Mouse (Mus musculus) cerebellum, postnatal 10 days (tissue): Measurements from ENCODE around the gene Dag1.

ENCODE experiments used
- DNase-seq, 2 experiments: peaks; one replicate each; pipeline ENCODE4 v3.0.0; 2021; ENCODE audit warnings: mixed read lengths in 2 of 2

The Dag1 gene

DNA sequence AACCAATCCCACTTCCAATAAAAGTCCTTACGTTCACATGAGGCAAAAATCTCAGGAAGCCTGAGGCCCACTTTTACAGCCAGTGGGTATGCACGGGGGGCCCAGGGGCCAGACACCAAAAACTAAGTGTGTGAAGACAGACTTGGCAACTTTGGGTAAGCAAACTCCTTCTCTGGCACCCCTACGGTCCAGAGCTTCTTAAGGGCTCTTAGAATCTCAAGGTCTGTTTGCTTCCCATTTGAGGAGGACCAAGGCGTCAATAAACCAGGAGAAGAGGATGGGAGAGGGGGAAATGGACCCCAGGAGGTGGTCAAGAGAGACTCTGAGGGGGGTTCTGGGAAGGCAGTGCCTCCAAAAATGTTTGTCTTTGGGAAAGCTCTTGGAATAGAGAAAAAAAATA, 9.7 kb upstream of the Dag1 start:
- DNase-seq, result no peak

DNA sequence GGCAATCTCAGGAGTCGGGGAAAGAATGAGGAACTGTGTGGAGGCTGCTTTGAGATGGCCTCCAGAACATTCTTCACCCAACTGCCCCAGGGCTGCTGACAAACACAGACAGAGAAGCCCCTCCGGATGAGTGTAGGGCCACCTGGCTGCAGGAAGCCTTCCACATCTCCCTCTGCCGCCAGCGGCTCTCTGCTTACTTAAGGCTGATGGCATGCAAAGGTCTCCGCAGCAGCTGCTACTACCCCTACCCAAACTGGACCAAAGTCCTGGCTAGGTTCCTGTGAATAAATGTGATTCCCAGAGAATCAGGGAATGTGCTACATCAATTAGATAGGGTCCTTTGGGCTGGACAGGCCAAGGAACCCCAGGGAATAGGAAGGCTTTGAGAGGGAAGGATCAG, 8.9 kb upstream of the Dag1 start:
- no peak for DNase-seq

DNA sequence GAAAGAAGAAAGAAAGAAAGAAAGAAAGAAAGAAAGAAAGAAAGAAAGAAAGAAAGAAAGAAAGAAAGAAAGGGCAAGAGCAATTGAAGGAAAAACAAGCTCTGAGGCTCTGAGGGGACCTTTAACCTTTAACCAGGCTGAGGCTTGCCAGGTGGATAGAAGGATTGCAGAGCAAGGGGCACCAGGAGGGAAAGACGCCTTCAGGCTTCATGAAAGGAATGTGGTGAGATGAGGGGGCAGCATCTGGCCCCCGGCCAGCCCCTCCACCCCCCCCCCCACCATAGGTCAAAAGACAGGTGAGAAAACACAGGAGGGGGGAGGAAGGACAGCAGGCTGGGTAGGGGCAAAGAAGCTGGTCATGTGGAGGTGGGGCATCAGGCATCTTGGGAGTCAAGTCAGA, 8.2 kb upstream of the Dag1 start:
- DNase-seq, result no peak

DNA sequence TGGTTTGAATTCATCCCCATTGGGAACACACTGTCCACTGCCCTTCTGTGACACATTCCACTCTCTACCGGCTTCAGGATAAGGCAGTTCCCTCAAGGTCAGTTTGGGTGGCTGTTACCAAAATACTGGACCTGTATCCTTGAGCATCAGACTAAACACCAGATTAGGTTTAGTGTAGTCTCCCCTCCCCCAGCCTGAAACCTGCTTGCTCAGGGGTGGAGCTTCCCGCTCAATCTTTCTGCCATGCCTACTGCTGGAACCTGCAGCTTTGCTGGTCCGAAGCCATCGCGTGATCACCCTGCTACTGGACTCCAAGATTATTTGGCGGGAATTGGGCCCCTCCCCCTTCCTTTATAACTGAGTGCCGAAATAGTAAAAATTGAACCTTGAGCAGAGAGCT, 4.9 kb upstream of the Dag1 start:
- peak; percentile 14 to 25 for DNase-seq

DNA sequence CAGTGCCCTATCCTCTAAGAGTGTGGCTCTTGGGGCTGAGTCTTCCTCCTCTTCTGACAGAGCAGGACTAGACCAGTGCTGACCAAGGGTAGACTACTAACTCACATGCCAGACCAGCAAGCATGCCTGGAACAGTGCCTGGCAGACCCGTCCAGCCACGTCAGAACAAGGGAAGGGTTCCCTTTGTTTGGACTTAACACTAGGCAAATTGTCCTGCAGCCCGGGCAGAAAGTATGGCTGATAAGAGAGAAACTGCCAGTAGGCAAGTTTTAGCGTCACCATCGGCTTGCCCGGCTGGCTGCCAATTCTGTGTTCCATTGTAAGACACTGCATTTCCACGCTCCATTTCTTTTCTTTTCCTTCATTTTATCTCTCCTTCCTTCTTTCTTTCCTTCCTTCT, 3.9 kb upstream of the Dag1 start:
- DNase-seq, result peak; percentile 9 to 12

DNA sequence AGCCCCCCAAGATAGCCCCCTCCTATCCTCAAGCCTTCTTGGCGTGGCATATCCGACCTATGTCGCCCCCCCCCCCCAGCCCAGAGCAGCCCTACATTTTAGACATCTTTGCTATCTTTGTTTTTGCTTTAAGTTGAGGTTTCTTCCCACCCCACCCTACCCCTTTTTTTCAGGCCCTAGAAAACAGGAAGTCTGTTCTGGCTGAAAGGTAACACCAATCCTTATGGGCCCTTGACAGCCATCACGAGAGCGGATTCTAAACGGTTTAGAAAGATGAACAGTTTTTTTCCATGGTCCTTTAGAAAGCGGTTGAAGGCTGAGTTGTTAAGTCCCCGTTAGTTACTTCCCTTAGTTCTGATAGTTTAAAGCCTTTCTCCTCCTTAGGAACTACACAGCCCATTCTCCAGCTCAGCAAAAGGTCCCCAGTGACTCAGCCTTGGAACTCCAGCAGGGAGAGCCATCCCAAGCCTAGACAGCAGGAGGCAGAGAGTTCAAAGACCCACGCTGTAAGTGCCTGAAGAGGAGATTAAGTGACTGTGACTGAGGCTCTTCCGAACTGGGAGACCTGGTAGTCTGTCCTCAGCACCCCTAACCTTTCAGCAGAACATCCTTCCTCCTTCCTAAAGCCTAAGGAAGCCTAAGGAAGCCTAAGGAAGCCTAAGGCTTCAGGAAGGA, 2.6 kb upstream of the Dag1 start:
- DNase-seq, result no peak

DNA sequence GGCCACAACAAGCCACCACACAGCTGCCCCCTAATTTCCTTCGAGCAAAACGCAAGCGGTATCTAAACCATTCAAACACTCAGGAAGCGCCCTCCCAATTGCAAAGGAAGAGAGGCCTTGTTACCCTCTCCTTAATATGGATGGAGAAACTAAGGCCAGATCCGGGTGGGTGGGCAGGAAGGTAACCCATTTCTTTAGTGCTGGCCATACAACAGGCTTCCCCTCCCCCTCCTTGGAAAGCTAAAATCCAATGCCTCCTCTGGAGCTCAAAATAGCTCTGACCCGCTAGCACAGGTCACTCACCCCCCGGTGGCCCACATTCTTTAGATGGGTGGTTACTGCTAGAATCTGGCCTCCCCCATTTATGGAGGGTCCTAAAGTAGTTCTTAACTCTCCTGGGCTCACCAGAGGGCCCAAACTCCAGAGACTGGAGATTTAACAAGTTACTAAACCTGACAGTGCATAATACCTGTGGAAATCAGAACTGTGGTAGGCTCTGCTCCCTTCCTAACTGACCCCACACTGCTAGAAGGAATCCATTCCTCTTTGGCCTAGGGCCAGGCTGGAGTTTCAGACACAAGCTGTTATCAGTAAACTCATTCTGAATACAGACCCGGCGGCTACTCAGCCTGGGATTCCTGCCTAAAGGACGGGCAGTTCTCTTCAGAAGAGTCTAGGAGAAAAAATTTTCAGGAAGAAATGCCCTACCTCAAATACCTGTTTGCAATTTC, 598 bp upstream of the Dag1 start:
- peak; percentile 66 to 68 for DNase-seq

DNA sequence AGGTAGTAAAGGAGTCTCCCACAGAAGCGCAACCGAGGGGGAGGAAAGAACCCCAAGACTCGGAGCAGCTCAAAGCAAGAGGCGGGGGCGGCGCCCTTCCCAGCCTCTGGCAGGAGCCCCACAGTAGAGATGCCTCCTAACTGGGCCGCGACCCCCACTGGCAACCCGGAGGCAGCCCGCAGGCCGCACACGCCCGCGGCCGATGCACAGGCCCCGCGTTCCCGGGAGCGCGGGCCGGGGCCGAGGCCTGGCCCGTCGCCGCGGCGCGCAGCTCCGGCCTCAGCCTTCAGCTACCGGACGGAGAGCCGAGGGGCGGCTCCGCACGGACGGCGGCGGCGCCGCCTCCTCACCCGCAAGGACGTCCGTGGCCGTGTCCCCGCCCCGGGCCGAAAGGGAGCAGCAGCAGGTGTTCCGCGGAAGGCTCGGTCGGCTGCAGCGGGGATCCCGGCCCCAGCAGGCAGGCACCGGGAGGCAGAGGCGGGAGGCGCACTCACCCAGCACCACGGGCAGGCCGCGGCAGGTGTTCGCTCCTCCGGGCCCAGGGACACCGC, 552 bp downstream of the Dag1 start:
- DNase-seq, result peak; percentile 68

DNA sequence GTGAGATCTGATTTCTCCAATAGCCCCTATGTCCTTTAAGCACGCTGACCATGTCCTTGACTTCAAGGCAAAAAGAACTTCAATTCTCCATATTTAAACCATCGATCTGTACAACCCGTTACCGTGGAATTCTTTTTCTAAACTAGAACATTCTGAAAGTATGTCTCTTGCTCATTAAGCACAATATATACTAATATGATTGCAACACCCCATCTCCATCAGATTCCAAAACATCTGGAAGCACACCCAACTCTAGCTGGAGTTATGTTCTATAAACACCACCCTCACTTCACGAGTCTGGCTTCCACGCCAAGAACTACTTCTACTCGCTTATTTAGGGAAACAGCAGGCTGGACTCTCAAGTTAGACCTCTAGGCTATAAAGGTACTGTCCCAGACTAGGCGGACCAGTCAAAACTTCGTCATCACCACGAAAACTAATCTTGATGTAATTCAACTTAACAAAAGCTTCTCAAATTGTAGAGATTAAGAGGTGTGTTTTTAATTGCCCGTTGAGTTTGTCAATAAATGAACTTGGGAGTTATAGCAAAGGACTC, 1.2 kb downstream of the Dag1 start:
- DNase-seq, result peak in 1 of 2 experiments; percentile 15

DNA sequence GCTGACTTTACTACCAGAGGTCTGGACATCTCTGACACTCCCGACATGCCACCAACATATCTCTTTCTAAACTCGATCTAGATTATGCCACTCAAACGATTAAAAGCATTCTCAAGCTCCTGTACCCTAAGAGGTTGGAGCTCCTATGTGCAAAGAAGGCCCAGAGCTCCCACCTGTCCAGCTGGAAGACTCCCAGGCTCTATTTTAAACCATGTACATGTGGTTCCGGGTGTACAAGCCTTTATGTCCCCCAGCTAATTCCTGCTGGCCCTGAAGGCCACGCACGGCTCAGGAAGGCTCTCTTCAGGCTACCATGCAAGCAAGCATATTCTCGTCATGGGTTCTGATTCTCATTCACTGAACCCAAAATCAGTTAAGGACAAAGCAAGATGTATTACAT, 1.9 kb downstream of the Dag1 start:
- DNase-seq, result no peak

DNA sequence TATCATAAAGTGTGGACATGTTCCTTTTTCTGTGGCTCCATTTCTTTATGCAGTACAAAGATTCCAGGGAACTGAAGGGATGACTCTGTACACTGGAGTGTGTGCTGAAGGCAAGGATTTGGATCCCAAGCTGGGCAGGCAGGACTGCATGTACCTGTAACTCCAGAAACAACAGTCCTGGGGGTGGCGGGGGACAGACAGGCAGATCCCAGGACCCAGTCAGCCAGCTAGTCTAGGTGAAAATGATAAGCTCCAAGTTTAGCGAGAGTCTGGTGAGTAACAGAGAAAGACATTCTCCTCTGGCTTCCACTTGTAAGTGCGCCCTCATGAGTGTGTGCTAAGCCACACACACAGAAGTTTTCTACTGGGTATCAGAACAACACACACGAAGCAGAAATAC, 3.2 kb downstream of the Dag1 start:
- DNase-seq, result no peak

DNA sequence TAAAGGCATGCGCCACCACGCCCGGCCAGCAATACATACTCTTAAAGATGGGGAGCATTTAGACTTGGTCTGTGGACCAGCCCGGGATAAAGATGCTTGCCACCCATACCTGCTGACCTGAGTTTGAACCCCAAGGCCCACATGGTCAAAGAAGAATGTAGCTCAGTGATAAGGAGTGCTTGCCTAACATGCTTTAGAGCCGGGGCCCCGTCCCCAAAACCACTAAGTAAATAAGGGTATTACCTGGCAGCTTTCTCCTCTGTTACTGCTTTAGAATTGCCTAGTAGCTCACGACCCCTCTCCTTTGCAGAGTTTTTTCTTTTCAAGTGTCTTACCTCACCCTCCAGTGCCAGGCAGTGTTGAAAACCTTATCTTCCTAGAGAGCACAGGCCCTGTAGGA, 11.0 kb downstream of the Dag1 start:
- DNase-seq, result no peak

DNA sequence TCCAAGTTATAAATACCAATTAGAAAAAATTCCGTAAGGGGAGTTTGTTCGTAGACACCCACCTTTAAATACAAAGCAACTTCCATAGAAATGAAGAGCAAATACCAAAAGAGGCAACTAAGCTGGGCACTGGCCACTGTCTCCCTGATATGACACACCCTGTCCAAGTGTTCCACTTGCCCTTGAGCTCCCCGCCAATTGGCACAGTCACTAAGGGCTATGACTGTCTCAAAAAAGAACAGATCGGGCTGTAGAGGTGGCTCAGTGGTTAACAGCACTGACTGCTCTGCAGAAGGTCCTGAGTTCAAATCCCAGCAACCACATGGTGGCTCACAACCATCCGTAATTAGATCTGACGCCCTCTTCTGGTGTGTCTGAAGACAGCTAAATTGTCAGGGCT, 11.9 kb downstream of the Dag1 start:
- DNase-seq, result no peak

DNA sequence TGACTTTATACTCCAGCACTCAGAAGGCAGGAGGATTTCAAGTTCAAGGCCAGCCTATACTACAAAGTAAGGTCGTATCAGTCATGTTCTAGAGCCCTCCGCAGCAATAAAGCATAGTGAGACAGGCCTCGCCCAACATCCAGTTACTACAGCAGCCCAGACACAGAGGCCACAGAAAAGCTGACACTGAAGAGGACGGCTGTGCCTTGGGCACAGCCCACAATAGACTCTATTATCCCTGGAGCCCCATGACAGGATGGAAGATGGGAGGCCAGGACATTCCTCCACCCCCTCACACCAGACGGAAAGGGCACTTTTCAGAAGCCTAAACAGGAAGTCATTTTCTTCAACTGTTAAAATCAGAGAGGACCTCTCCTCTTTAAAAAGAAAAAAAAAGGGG, 14.8 kb downstream of the Dag1 start:
- no peak for DNase-seq

DNA sequence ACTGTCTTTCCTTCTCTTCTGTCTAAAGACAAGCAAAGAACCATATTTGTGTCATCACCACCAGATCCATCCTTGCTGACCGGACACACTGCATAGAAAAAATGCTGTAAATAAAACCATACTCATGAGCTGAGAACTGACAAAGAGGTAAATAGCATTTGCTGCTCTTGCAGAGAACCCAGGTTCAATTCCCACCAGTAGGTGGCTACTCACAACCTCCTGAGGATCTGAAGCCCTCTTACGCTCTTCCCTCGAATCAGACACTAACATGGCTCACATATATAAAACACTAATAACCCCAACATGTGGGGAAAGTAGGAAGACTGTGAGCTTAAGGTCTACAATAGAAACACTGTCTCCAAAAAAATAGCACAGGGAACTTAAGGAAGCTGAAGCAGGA, 18.8 kb downstream of the Dag1 start:
- DNase-seq, result no peak

DNA sequence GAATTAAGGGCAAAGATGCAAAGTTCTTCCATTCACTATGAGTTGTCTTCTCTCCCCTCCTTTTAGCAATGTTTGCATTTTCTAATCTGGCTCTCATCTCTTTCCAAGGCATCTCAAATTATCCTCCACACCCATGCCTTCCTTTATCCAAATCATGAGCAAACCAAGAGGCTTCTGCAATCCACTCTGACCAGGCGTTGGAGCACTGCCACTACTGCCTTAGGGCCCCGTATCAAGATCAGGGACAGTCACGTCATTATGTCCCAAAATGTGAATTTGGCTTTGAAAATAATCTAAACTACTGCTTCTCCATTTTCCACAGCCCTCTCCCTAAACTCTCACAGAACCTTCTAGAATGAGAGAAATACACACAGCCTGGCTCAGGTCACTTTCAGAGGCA, 19.2 kb downstream of the Dag1 start:
- no peak for DNase-seq

DNA sequence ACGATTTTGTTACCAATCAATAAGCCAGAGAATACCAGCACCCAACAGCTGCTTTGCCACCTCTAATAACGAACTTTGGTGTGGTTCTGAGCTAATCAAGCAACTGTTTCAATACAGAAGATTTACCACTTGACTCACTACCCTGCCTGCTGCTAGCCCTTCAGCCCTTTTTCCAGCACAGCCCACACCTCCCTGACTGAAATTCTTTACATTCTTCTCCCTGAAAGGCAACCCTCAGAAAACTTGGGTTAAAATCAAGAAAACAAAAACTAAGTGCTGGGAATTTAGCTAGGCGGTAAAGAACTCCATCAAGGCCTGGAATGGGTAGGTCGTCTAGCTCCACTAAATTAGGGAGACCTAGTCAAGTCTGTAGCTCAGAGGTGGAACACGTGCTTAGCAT, 23.8 kb downstream of the Dag1 start:
- DNase-seq, result no peak

DNA sequence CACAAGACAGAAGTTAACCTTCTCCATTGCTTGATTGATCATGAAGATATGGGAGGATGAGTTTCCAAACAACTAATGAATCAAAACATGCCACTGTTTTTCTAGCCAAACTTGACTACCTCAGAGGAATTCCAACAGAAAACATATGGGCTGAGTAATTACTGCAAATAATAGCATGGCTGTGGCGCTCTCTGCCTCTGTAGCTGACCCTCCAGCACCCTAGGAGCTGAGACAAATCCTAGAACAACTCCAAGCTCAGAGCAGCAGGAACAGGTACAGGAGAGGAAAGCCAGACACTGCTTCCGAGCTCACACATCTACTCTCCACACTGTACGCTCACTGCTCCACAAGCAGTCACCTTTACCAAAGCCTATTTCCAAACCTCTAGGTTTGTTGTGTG, 24.9 kb downstream of the Dag1 start:
- DNase-seq, result no peak

DNA sequence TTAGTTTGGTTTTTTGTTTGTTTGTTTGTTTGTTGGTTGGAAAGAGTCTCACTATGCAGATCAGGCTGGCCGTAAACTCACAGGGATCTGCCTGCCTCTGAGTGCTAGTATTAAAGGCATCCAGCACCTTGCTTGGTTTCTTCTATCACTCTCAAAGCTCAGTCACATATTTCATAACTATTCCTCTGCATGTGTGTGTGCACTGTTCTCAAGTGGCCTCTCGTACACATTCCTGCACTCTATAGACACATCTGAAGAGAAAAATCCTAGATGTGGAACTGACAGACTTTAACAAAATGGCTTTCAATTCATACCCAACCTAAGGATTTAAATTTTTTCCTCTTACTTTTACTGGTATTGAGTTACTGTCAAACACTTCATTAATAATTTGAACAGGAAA, 25.4 kb downstream of the Dag1 start:
- DNase-seq, result no peak

DNA sequence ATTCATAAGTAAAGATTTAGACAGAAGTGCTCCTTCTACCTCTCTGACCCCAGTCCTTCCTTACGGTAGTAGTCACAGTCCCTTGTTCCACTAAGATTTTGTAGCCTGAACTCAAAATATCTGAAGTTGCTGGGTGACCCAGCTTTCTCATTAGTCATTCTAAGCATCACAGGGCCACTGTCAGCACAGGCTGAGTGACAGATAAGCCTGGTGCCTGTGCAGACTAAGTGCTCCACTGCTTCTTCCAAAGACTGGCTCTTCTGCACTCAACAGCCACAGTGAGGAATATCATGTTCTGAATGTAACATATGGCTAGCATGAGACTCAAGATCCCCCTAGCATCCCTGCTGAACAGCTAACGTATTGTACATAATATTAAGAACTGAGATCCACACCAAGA, 29.1 kb downstream of the Dag1 start:
- DNase-seq, result no peak

DNA sequence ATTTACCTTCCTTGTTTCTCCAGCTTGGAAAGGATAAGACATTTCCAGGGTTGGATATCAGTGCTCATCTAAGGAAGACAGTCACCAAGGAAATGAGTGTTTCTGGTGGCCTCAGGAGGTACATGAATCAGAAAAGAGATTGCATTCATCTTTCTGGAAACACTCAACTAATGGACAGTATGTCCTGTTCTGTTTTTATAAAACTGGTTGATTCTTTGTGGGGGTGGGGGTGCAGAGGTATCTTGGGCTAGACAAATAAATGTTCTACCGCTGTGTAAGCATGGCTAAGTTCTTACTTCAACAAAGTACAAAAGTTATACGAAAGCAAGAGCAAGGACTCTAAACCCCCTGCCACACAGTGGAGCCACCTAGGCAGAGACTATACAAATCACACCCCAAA, 30.9 kb downstream of the Dag1 start:
- no peak for DNase-seq

DNA sequence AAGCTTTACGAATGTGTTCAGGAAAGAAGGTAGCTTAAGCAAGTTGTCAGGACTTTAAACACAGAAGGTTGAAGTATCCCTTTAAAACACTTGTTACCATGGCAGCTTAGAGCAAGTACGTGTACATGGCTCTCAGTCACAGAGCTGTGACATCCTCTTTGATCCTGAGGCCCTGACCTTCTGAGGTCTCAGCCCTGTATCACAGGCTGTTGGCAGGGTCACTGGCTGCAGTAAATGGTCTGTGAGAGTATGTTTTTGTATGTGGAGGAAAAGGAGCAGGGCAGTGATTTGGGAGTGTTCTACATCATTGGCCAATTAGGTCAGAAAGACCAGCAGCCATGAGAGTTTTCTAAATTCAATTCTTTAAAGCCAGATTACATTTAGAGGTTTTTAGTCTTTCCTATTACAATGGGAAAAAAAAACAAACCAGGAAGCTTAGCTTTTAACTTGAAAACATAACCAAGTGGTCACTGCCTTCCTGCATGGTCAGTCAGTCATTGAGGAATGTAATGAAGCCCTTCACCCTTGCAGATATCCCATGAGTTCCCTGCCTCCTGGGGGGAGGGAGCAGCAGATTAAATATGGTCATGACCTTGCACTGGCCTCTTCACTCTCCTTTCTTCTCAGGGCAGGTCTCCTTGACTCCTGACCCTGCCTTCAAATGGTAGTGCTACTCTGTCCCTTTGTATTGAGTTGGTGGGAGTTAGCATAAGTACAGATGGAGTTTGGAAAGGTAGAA, 35.7 kb downstream of the Dag1 start:
- no peak for DNase-seq

DNA sequence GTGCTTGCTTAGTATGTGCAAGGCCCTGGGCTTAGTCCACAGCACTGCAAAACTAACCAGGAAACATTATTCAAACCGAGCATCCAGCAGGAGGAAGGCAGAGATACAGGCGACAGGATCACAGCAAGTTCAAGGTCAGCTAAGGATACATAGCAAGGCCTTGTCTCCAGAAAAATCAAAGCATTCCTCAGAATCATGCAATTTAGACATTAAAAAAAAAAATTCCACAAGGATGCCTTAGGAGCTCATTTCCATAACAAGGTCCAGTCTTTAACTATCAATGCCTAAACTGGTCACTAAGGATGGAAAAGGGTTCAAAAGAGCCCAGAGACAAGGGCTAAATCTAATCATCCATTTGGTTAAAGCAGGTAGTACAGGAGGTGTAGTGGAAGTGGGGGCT, 38.6 kb downstream of the Dag1 start:
- no peak for DNase-seq

DNA sequence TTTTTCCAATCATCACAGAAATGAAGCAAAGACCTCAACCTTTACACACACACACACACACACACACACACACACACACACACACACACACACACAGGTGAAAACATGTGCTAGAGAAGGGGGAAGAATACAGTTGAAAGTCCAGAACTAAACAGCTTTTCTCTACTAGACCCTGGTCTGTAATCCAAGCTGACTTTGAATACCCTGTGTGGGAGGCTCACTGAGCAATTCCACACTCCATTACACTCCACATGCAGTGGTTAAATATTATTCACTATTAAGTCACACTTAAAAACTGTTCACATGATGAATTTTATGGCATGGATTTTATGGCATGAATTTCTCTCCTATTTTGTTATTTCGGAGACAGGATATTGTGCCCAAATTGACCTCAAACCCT, 40.1 kb downstream of the Dag1 start:
- DNase-seq, result no peak
